Mouse (Mus musculus) embryo, embryonic 10 days (tissue): ENCODE measurements at regions not wholly inside any gene's neighbourhood (a gene's known extent, or its start where the extent isn't known, plus 50 kb on each side); places are given as distances from the start of the nearest gene placed in this dataset.

Source experiments
- DNase-seq: peaks from one replicate; pipeline ENCODE4 v3.0.0-alpha.2; 2015; ENCODE audit warnings: low spot score

DNA sequence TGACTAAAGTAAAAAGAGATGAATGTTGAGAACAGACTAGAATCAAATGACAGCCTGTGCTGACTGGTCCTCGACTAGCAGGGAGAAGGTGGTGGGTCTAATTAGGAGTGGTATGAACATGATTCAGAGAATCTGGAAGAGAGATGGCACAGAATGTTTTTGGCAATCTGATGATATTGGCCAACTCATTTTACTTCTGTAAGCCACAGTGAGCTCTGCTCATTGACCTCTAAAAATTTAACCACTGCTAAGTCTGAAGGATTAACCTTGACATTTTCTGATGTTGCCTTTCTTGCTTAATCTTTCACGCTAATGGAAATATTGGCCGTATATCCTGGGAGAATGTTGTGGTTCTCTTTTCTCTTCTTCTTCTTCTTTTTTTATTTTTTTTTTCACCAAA is 1041.6 kb upstream of the Got2 start:
- DNase-seq, result no peak

GRCm38 (mm10) chr8:96880956-96881355 is 992.6 kb upstream of the Got2 start:
- DNase-seq, result no peak

- no peak for DNase-seq
Measured at GRCm38 (mm10) chr8:96878793-96879192, 990.4 kb upstream of the Got2 start.

DNA sequence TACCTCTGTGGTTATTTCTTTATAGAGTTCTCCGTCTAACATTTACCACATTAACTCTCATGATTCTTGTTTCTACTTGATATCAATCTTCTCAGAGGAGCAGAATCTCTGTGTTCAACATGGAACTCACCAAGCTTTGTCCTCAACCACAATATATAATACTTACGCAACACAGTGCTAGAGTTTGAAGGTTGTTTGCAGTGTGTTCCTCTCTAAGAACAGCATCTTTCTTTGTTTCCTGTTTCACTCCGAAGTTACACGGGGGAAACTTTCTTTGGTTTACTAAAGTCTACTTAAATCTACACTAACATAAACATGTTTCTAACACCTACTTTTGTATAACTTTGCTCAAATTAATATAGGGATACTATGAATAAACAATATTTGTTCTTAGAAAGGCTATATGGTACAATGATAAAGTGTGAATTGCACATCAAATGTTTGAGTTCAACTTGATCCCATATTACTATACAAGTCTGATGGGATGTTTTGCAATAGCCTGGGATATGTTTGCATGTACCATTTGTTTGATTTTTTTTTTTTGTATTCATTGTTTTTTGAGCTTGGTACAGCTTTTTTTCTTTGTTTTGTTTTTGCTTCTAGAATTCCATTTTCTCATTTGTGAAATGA is 985.2 kb upstream of the Got2 start:
- no peak for DNase-seq

- no peak for DNase-seq
Measured at GRCm38 (mm10) chr8:96868178-96869080, 980.1 kb upstream of the Got2 start.

GRCm38 (mm10) chr8:96864606-96865005 is 976.3 kb upstream of the Got2 start:
- DNase-seq, result no peak

DNA sequence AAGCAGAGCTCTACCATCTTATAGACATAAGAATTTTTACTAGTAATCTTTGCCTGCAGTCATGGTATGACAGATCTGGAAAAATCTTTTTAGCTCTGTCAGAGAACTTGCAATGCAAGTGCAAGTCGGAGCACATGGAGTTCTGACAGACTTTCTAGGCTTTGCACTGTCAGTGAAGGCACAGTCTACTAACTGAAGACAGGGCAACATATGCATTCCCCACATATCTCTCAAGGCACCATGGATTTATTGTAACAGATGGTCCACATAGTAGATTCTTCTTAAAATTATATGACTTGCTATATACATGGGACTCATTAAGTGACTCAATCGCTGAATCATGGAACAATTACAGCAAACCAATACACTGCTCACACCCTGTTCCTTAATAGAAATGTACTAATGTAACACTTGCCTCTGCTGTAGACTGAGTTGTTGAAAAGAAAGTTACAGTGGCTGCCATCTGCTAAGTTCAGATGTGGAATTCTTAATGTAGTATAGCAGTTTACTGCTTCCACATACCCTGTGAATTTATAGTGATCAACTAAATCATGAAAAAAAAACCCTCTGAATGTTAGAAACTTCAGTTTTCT is 972.6 kb upstream of the Got2 start:
- no peak for DNase-seq

DNA sequence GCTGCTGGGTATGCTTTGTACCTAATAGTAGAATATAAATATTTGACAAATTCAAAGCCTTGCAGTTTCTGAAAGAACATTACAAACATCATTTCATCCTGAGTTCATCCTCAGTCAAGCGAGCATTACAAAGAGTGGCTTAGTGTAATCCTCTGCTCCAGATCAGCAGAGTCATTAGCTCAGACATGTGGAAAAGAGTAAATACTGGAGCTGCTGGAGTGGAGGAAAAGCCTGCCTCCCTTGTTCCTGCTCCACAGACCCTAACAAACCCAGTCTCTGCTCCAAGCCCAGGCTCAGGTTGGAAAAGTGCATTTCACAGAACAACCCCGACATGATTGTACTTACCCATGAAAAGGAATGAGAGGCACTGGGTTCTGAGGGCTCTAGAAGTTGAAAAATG is 955.2 kb upstream of the Got2 start:
- DNase-seq, result peak; percentile 17

DNA sequence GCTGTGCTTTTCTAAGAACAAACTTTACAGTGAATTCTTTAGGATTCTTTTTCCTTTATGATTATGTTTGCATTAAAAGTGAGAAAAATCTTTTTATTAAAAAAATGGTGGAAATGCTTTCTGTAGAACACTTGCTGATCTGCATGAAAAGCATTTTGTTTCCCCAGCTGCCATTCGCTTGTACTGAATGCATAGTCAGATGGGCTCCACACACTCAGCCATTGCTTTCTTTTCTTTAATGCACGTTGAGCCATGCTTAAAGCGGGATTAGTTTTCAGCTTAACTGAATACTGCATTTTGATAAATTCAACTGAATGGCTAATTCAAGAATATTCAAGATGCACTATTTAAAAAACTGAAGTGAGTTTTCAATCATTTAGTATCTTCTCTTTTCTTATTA is 947.2 kb upstream of the Got2 start:
- DNase-seq, result no peak

DNA sequence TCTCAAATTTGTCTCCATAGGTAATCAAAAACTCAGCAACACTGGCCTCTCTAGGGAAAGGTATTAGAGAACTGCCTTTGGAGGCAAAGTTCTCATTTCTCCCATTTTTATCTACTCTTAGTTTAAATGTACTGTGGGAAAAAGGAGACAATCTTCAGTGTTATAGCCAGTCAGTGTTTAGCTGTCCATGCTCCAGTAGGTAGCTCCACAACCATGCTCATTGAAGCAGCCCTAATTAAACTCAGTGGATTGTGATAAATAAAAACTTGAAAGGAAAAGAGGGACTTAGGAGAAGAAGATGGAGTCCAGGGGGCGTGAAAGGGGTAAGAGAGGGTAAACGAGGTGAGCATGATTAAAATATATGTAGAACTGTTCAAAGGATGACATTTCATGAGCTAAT is 946.3 kb upstream of the Got2 start:
- no peak for DNase-seq

DNA sequence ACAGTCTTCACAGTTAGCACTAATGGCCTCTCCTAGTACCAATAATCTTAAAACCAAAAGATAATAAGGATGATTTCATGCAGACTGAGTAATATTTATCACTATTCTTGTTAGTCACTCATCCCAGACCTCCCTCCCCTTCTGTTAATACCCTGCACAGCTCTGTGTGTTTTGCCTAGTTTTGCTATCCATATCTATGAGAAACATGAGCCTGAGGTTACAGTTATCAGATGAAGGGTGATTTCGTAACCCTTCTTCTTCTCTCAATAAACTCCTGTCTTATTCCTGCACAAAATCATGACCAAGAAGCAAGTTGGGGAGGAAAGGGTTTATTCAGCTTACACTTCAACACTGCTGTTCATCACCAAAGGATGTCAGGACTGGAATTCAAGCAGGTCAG is 940.9 kb upstream of the Got2 start:
- no peak for DNase-seq

GRCm38 (mm10) chr8:96810550-96810949 is 922.2 kb upstream of the Got2 start:
- no peak for DNase-seq
